Mouse (Mus musculus): ENCODE data around the gene Spint1. TPM values are rescaled to one million over a fixed set of nuclear protein-coding genes. Genes with fewer than 3 reads are reported as not detected.

The Spint1 gene
- polyA plus RNA-seq, 1 experiment = 0.82 TPM

DNA sequence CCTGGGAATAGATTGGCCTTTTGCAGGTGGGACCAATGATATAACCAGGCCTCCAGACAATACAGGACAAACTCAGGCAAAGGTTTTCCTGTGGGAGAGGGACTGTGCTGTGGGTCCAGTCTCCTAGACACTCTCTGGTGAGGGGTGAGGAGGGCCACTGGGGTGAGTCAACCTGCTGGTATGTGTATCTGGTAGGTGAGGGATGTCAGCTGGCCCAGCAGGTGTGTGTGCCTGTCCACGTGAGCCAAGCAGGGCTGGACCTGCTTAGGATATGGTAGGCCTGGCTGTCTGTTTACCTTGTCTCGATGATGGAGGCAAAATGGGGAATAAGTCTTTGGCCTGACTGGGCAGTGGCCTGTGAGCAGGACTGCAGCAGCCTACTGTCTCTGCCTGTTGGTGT is 1.5 kb downstream of the Spint1 start:
- Histone ChIP-seq H3K79me2 (ENCODE audit: control insufficient read depth, insufficient read depth) (no peaks in the 10 kb centered on the region), H3K36me3 (ENCODE audit: control insufficient read depth, insufficient read depth) (no peaks in the 10 kb centered on the region), H3K79me3 (ENCODE audit: low read depth) (no peaks in the 10 kb centered on the region), H3ac (ENCODE audit: control insufficient read depth, insufficient read length, low read depth) (no peak overlapping the region), H3K4me3 (ENCODE audit: insufficient read depth, poor library complexity, severe bottlenecking) (no peak overlapping the region), H3K27me3 (ENCODE audit: control insufficient read depth, insufficient read depth, insufficient read length) (peaks cover 15% of the 10 kb centered on the region)
- TF ChIP-seq CEBPB (IDR thresholded peaks at IDR 0.05; ENCODE audit: low read depth) (no peak), MYOG (IDR thresholded peaks at IDR 0.05; ENCODE audit: control insufficient read depth, extremely low read depth, insufficient read length) (no peak), USF1 (IDR thresholded peaks at IDR 0.05; ENCODE audit: low read depth) (no peak), FOSL1 (IDR thresholded peaks at IDR 0.05; ENCODE audit: insufficient read depth, low read length, poor library complexity, severe bottlenecking) (no peak), MAX (IDR thresholded peaks at IDR 0.05) (no peak)

GRCm38 (mm10) chr2:119240075-119240818 is 3.1 kb downstream of the Spint1 start:
- no peaks in the 10 kb centered on the region for H3K79me3 ChIP-seq (ENCODE audit: low read depth)
- TF ChIP-seq USF1 (IDR thresholded peaks at IDR 0.05; ENCODE audit: low read depth) = no peak
- H3K4me3 ChIP-seq (ENCODE audit: insufficient read depth, poor library complexity, severe bottlenecking) = no peak overlapping the region
- peaks cover 15% of the 10 kb centered on the region for H3K27me3 ChIP-seq (ENCODE audit: control insufficient read depth, insufficient read depth, insufficient read length)
- H3ac ChIP-seq (ENCODE audit: control insufficient read depth, insufficient read length, low read depth) = no peak overlapping the region
- H3K79me2 ChIP-seq (ENCODE audit: control insufficient read depth, insufficient read depth) = no peaks in the 10 kb centered on the region
- no peaks in the 10 kb centered on the region for H3K36me3 ChIP-seq (ENCODE audit: control insufficient read depth, insufficient read depth)

DNA sequence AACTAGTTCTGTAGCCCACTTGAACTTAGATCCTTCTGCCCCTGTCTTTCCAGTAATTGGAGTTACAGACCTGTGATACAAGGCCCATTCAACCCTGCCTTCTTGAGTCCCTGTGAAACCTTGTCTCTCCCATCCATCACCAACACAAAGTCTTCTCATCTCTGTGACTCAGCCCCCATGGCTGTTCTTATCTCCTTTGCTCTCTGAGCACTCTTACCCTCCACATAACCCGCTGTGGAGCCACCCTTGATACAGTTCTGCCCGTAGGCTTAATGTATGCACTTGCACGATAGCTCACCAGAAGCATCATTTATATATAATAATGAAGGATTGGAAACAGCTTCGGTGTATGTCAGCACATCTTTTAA is 3.6 kb downstream of the Spint1 start:
- no peaks in the 10 kb centered on the region for H3K79me3 ChIP-seq (ENCODE audit: low read depth)
- no peaks in the 10 kb centered on the region for H3K36me3 ChIP-seq (ENCODE audit: control insufficient read depth, insufficient read depth)
- H3K79me2 ChIP-seq (ENCODE audit: control insufficient read depth, insufficient read depth) = no peaks in the 10 kb centered on the region
- H3ac ChIP-seq (ENCODE audit: control insufficient read depth, insufficient read length, low read depth) = no peak overlapping the region
- no peak for TF ChIP-seq FOSL1 (IDR thresholded peaks at IDR 0.05; ENCODE audit: insufficient read depth, low read length, poor library complexity, severe bottlenecking)
- TF ChIP-seq CTCF (IDR thresholded peaks at IDR 0.05; ENCODE audit: control insufficient read depth, insufficient read depth, insufficient read length) = no peak
- no peak for TF ChIP-seq MYOG (IDR thresholded peaks at IDR 0.05; ENCODE audit: control insufficient read depth, extremely low read depth, insufficient read length)
- no peak for TF ChIP-seq USF1 (IDR thresholded peaks at IDR 0.05; ENCODE audit: low read depth)
- TF ChIP-seq MAX (IDR thresholded peaks at IDR 0.05) = no peak
- TF ChIP-seq MYOD1 (IDR thresholded peaks at IDR 0.05; ENCODE audit: control insufficient read depth, insufficient read length, low read depth) = no peak
- TF ChIP-seq CEBPB (IDR thresholded peaks at IDR 0.05; ENCODE audit: low read depth) = no peak
- no peak overlapping the region for H3K4me3 ChIP-seq (ENCODE audit: insufficient read depth, poor library complexity, severe bottlenecking)
- peaks cover 15% of the 10 kb centered on the region for H3K27me3 ChIP-seq (ENCODE audit: control insufficient read depth, insufficient read depth, insufficient read length)

DNA sequence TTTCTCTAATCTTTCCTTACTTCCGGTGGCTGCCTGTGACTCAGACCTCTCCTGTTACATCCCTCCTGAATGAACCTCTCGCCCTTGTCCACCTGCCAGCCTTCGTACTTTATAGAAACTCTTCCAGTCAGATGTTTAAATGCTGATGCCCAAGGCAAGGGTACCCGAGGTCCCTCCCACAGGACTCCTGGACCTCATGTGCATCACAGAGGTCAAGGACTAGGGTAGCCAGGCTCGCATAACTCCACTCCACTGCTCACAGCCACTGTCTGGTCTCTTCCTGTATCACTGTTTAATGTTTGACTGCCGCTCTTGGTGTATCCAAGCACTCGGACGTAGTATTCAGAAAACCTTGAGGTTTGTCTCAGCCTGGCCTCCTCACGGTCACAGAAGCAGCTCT is 5.4 kb downstream of the Spint1 start:
- Histone ChIP-seq H3K79me3 (ENCODE audit: low read depth) (no peaks in the 10 kb centered on the region), H3K79me2 (ENCODE audit: control insufficient read depth, insufficient read depth) (no peaks in the 10 kb centered on the region), H3K4me3 (ENCODE audit: insufficient read depth, poor library complexity, severe bottlenecking) (no peak overlapping the region), H3ac (ENCODE audit: control insufficient read depth, insufficient read length, low read depth) (no peak overlapping the region), H3K36me3 (ENCODE audit: control insufficient read depth, insufficient read depth) (no peaks in the 10 kb centered on the region), H3K27me3 (ENCODE audit: control insufficient read depth, insufficient read depth, insufficient read length) (peaks cover 6% of the 10 kb centered on the region)
- no peak for TF ChIP-seq MAX (IDR thresholded peaks at IDR 0.05)
- TF ChIP-seq MYOG (IDR thresholded peaks at IDR 0.05; ENCODE audit: control insufficient read depth, extremely low read depth, insufficient read length) = no peak
- no peak for TF ChIP-seq CTCF (IDR thresholded peaks at IDR 0.05; ENCODE audit: control insufficient read depth, insufficient read depth, insufficient read length)
- TF ChIP-seq FOSL1 (IDR thresholded peaks at IDR 0.05; ENCODE audit: insufficient read depth, low read length, poor library complexity, severe bottlenecking) = no peak
- no peak for TF ChIP-seq MYOD1 (IDR thresholded peaks at IDR 0.05; ENCODE audit: control insufficient read depth, insufficient read length, low read depth)
- TF ChIP-seq CEBPB (IDR thresholded peaks at IDR 0.05; ENCODE audit: low read depth) = no peak
- no peak for TF ChIP-seq USF1 (IDR thresholded peaks at IDR 0.05; ENCODE audit: low read depth)

DNA sequence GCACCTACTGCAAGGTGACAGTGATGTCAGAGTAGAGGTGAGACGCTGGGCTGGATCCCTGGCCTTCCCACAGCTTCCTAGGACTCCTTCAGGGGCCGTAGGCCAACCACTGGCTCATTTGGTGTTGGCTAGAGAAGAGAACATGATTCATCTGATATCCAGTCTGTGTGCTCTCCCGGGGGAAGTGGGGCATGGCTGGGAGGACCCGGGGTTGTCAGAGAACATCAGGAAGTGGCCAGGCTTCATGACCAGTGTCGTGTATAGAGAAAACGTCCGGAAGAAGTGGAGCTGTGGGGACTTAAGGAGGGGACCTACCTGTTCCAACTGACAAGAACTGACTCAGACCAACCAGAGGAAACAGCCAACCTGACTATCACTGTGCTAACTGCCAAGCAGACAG is 8.1 kb downstream of the Spint1 start:
- Histone ChIP-seq H3K27me3 (ENCODE audit: control insufficient read depth, insufficient read depth, insufficient read length) (no peaks in the 10 kb centered on the region), H3ac (ENCODE audit: control insufficient read depth, insufficient read length, low read depth) (no peak overlapping the region), H3K36me3 (ENCODE audit: control insufficient read depth, insufficient read depth) (no peaks in the 10 kb centered on the region), H3K79me2 (ENCODE audit: control insufficient read depth, insufficient read depth) (no peaks in the 10 kb centered on the region), H3K79me3 (ENCODE audit: low read depth) (no peaks in the 10 kb centered on the region), H3K4me3 (ENCODE audit: insufficient read depth, poor library complexity, severe bottlenecking) (no peak overlapping the region)
- TF ChIP-seq CTCF (IDR thresholded peaks at IDR 0.05; ENCODE audit: control insufficient read depth, insufficient read depth, insufficient read length) = no peak

- Histone ChIP-seq H3ac (ENCODE audit: control insufficient read depth, insufficient read length, low read depth) (no peak overlapping the region), H3K36me3 (ENCODE audit: control insufficient read depth, insufficient read depth) (no peaks in the 10 kb centered on the region), H3K27me3 (ENCODE audit: control insufficient read depth, insufficient read depth, insufficient read length) (no peaks in the 10 kb centered on the region), H3K4me3 (ENCODE audit: insufficient read depth, poor library complexity, severe bottlenecking) (no peak overlapping the region), H3K79me2 (ENCODE audit: control insufficient read depth, insufficient read depth) (no peaks in the 10 kb centered on the region), H3K79me3 (ENCODE audit: low read depth) (no peaks in the 10 kb centered on the region)
- no peak for TF ChIP-seq CEBPB (IDR thresholded peaks at IDR 0.05; ENCODE audit: low read depth)
- TF ChIP-seq MYOD1 (IDR thresholded peaks at IDR 0.05; ENCODE audit: control insufficient read depth, insufficient read length, low read depth) = no peak
- TF ChIP-seq MYOG (IDR thresholded peaks at IDR 0.05; ENCODE audit: control insufficient read depth, extremely low read depth, insufficient read length) = no peak
- no peak for TF ChIP-seq FOSL1 (IDR thresholded peaks at IDR 0.05; ENCODE audit: insufficient read depth, low read length, poor library complexity, severe bottlenecking)
- TF ChIP-seq USF1 (IDR thresholded peaks at IDR 0.05; ENCODE audit: low read depth) = no peak
- no peak for TF ChIP-seq CTCF (IDR thresholded peaks at IDR 0.05; ENCODE audit: control insufficient read depth, insufficient read depth, insufficient read length)
- TF ChIP-seq MAX (IDR thresholded peaks at IDR 0.05) = no peak
These were observed 10.7 kb downstream of the Spint1 start for GRCm38 (mm10) chr2:119247904-119248303.

Measured in C2C12 (cell line).